Comparison of ENCODE assay signal across 18 mouse cellular contexts in genomic region chr3:86834341-86834740, GRCm38 (mm10).
DNase-seq lines count a peak whose midpoint lies in the region; ATAC-seq and TF ChIP-seq lines count a peak whose summit lies in the region.
"Had no signal": no experiment of that assay in that cellular context is flagged by ENCODE, and none has a peak within 500 bp of the region (broad histone marks: within the 10 kb centered on the region; RNA-seq: fewer than 3 reads in every experiment).

No protein-coding gene starts in this region.

- no peaks in the 10 kb centered on the region for H3K9me3 ChIP-seq in hindbrain, embryonic 13.5 days
- no peaks in the 10 kb centered on the region for H3K9me3 ChIP-seq in hindbrain, embryonic 12.5 days (replicated peaks)
- H3K9me3 ChIP-seq in forebrain, embryonic 14.5 days (replicated peaks; ENCODE audit: control insufficient read depth, low read length): no peaks in the 10 kb centered on the region
- H3K9me3 ChIP-seq in intestine, embryonic 15.5 days: no peaks in the 10 kb centered on the region

- peak; percentile 33 for DNase-seq in CD4-positive, CD25-positive, alpha-beta regulatory T cell, adult 2 months (ENCODE audit: low read depth, low spot score)
- DNase-seq in forebrain, embryonic 14.5 days (ENCODE audit: low spot score): no peak
- peak; percentile 31 for DNase-seq in thymus, adult 2 months
- DNase-seq in left cerebral cortex, postnatal 36 days (ENCODE audit: low spot score in 2 of 2): no peak
- DNase-seq in heart, adult 18-20 months: no peak
- DNase-seq: B cell, adult 2 months; cerebellum, adult 9-11 months; gastrocnemius, postnatal 10 days; heart, postnatal 10 days; kidney, postnatal 10 days; liver; liver, postnatal 0 days; lung, postnatal 4 days had no signal

- no peak overlapping the region for H3K4me3 ChIP-seq in hindbrain, embryonic 13.5 days
- H3K4me3 ChIP-seq in hindbrain, embryonic 12.5 days: no peak overlapping the region
- no peak overlapping the region for H3K4me3 ChIP-seq in forebrain, embryonic 14.5 days (ENCODE audit: low read depth, low read length)
- H3K4me3 ChIP-seq in thymus, adult 2 months (ENCODE audit: control insufficient read depth, insufficient read depth, low read length): no peak overlapping the region
- H3K4me3 ChIP-seq in intestine, embryonic 15.5 days (replicated peaks): no peak overlapping the region

- H3K36me3 ChIP-seq in hindbrain, embryonic 13.5 days: peaks cover 11% of the 10 kb centered on the region
- peaks cover 14% of the 10 kb centered on the region; the same call in 1 of the 2 replicates for H3K36me3 ChIP-seq in hindbrain, embryonic 12.5 days
- H3K36me3 ChIP-seq in forebrain, embryonic 14.5 days (ENCODE audit: control insufficient read depth, insufficient read depth, low read length): peaks cover 15% of the 10 kb centered on the region; the same call in 1 of the 2 replicates
- no peaks in the 10 kb centered on the region for H3K36me3 ChIP-seq in thymus, adult 2 months (ENCODE audit: control insufficient read depth, insufficient read depth, low read length)
- H3K36me3 ChIP-seq in intestine, embryonic 15.5 days: no peaks in the 10 kb centered on the region; the same call in 1 of the 2 replicates

- no peak overlapping the region for H3K9ac ChIP-seq in hindbrain, embryonic 13.5 days
- H3K9ac ChIP-seq in hindbrain, embryonic 12.5 days: no peak overlapping the region
- H3K9ac ChIP-seq in forebrain, embryonic 14.5 days (ENCODE audit: low read length): 0 out of 2 replicates have a peak overlapping the region, but pooled peaks have one; percentile 13
- H3K9ac ChIP-seq in intestine, embryonic 15.5 days: no peak overlapping the region
- H3K9ac ChIP-seq: liver, postnatal 0 days had no signal

- no peak for TF ChIP-seq POLR2A in thymus, adult 2 months (IDR thresholded peaks at IDR 0.05; ENCODE audit: control insufficient read depth, extremely low read depth, insufficient read depth, low read length, poor library complexity)

- 68% methylated on average over 7 of the region's 7 CpGs for WGBS in hindbrain, embryonic 13.5 days
- WGBS in hindbrain, embryonic 12.5 days: 68% methylated on average over 7 of the region's 7 CpGs
- 50% methylated on average over 7 of the region's 7 CpGs for WGBS in forebrain, embryonic 14.5 days
- WGBS in thymus, adult 2 months: 25% methylated on average over 7 of the region's 7 CpGs
- WGBS in intestine, embryonic 15.5 days: 79% methylated on average over 7 of the region's 7 CpGs

- no peaks in the 10 kb centered on the region for H3K27me3 ChIP-seq in hindbrain, embryonic 13.5 days
- no peaks in the 10 kb centered on the region for H3K27me3 ChIP-seq in hindbrain, embryonic 12.5 days
- H3K27me3 ChIP-seq in forebrain, embryonic 14.5 days (replicated peaks; ENCODE audit: control insufficient read depth, insufficient read depth, low read length): no peaks in the 10 kb centered on the region
- H3K27me3 ChIP-seq in thymus, adult 2 months (ENCODE audit: control insufficient read depth, insufficient read depth, low read length): no peaks in the 10 kb centered on the region
- H3K27me3 ChIP-seq in intestine, embryonic 15.5 days (replicated peaks): no peaks in the 10 kb centered on the region

- H3K4me2 ChIP-seq in hindbrain, embryonic 13.5 days: no peak overlapping the region
- H3K4me2 ChIP-seq in hindbrain, embryonic 12.5 days (replicated peaks): no peak overlapping the region
- H3K4me2 ChIP-seq in forebrain, embryonic 14.5 days (ENCODE audit: low read length): no peak overlapping the region
- H3K4me2 ChIP-seq in intestine, embryonic 15.5 days (replicated peaks): no peak overlapping the region
- H3K4me2 ChIP-seq: midbrain, embryonic 11.5 days had no signal

- no peak for ATAC-seq in hindbrain, embryonic 13.5 days (ENCODE audit: low FRiP score)
- no peak for ATAC-seq in hindbrain, embryonic 12.5 days (ENCODE audit: low FRiP score)
- no peak for ATAC-seq in forebrain, embryonic 14.5 days
- no peak for ATAC-seq in intestine, embryonic 15.5 days
- ATAC-seq: intestine, postnatal 0 days; liver, postnatal 0 days had no signal

- peak overlapping the region; percentile 15; the same call in 1 of the 2 replicates for H3K27ac ChIP-seq in hindbrain, embryonic 13.5 days
- H3K27ac ChIP-seq in hindbrain, embryonic 12.5 days: no peak overlapping the region; the same call in 1 of the 2 replicates
- H3K27ac ChIP-seq in forebrain, embryonic 14.5 days (ENCODE audit: low read depth, low read length): peak overlapping the region; percentile 50; the same call in 1 of the 2 replicates
- H3K27ac ChIP-seq in thymus, adult 2 months (ENCODE audit: control insufficient read depth, insufficient read depth, low read length): peak overlapping the region; percentile 99
- H3K27ac ChIP-seq in intestine, embryonic 15.5 days: no peak overlapping the region

- no peak for TF ChIP-seq CTCF in thymus, adult 2 months (IDR thresholded peaks at IDR 0.05; ENCODE audit: borderline replicate concordance, control insufficient read depth, extremely low read depth, insufficient read depth, low read length, poor library complexity)

- intact Hi-C loops in left cerebral cortex, postnatal 36 days (cut with DNase I): loop anchor here (5.0 kb wide), 2 partner anchors 38 to 88 kb away; partner anchors contain the start of gene Dclk2

- peaks cover 38% of the 10 kb centered on the region for H3K4me1 ChIP-seq in hindbrain, embryonic 13.5 days (replicated peaks)
- peaks cover 29% of the 10 kb centered on the region for H3K4me1 ChIP-seq in hindbrain, embryonic 12.5 days
- peaks cover 28% of the 10 kb centered on the region for H3K4me1 ChIP-seq in forebrain, embryonic 14.5 days (ENCODE audit: control insufficient read depth, insufficient read depth, low read length)
- peaks cover 29% of the 10 kb centered on the region for H3K4me1 ChIP-seq in thymus, adult 2 months (replicated peaks; ENCODE audit: control insufficient read depth, insufficient read depth, low read length)
- no peaks in the 10 kb centered on the region for H3K4me1 ChIP-seq in intestine, embryonic 15.5 days (replicated peaks)

Comparison
In these comparisons a context has a peak if more than half of its experiments do, and no peak if none do; other contexts are left out.
1. H3K27ac ChIP-seq: peak in hindbrain, embryonic 13.5 days (single experiment), forebrain, embryonic 14.5 days (single experiment) and thymus, adult 2 months (single experiment); none in hindbrain, embryonic 12.5 days (single experiment) and intestine, embryonic 15.5 days (single experiment).
2. DNase-seq: peak in CD4-positive, CD25-positive, alpha-beta regulatory T cell, adult 2 months (single experiment) and thymus, adult 2 months (single experiment); none in forebrain, embryonic 14.5 days (single experiment), left cerebral cortex, postnatal 36 days (0 of 2) and heart, adult 18-20 months (0 of 2).